Mouse (Mus musculus): Measurements from ENCODE around the gene Gabra2.

DNA sequence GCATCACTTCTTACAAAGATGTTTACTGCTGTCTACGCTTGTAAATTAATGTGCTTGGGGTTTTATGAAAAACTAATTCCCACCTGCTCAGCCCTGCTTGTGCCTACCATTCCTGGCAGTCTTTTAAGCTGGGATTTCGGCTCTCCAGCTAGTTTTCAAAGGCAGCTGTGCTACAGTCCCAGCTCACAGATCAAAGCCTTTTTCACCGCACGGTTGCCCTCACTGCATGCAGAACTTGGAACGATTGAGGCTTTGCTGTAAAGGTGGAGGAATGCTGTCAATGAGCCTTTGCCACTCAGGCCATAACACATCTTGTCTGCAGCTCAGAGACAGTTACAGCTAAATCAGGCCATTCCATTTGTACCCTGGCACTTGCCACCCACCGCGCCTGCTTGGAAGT is 37.6 kb downstream of the Gabra2 start:
- TF ChIP-seq TCF12 (IDR thresholded peaks at IDR 0.05; ENCODE audit: insufficient read depth, poor library complexity, severe bottlenecking) (no peak), USF1 (IDR thresholded peaks at IDR 0.05; ENCODE audit: low read depth) (no peak), POLR2A (IDR thresholded peaks at IDR 0.05; ENCODE audit: insufficient read length, low read depth) (no peak), E2F4 (IDR thresholded peaks at IDR 0.05; ENCODE audit: insufficient read depth) (no peak), CEBPB (IDR thresholded peaks at IDR 0.05; ENCODE audit: insufficient read depth, poor library complexity, severe bottlenecking) (no peak), MAX (IDR thresholded peaks at IDR 0.05; ENCODE audit: low read depth) (no peak), REST (IDR thresholded peaks at IDR 0.05; ENCODE audit: insufficient read depth, insufficient read length) (no peak), MYOG (IDR thresholded peaks at IDR 0.05; ENCODE audit: control insufficient read depth in 1 of 3, insufficient read depth in 1 of 3, insufficient read length in 2 of 3, low read depth in 2 of 3) (no peak), POLR2AphosphoS2 (IDR thresholded peaks at IDR 0.05; ENCODE audit: insufficient read length, low read depth) (no peak), TCF3 (IDR thresholded peaks at IDR 0.05; ENCODE audit: insufficient read length, low read depth) (no peak)

All from myocyte (in vitro differentiated cells).